Mouse (Mus musculus) lung, postnatal 0 days (tissue): ENCODE results near the gene Leng1. TPM values are rescaled to one million over a fixed set of nuclear protein-coding genes. Genes with fewer than 3 reads are reported as not detected.

Source experiments
- ATAC-seq: fragments of 200-750 bp; cut with Nextera tagmentation; 2 replicates; pipeline ENCODE4 v1.8.0; 2017; ENCODE audit warnings: moderate library complexity
- DNase-seq: peaks from one replicate; pipeline ENCODE4 v3.0.0-alpha.2; 2016; ENCODE audit warnings: low spot score
- H3K27ac ChIP-seq: fragments of 300-500 bp; sonication (generic); 2 replicates; pipeline ENCODE4 v1.5.1; 2014; ENCODE audit warnings: antibody characterized with exemption, mild to moderate bottlenecking, low read length, mixed read lengths
- H3K27me3 ChIP-seq: fragments of 300-500 bp; sonication (generic); replicated peaks from 2 replicates; pipeline ENCODE4 v1.6.1; 2014; ENCODE audit warnings: low read length, mixed read lengths; ENCODE audit not compliant: insufficient read depth
- H3K36me3 ChIP-seq: fragments of 300-500 bp; sonication (generic); 2 replicates; pipeline ENCODE4 v1.6.1; 2014; ENCODE audit warnings: low read length, mixed read lengths; ENCODE audit not compliant: insufficient read depth
- H3K4me1 ChIP-seq: fragments of 300-500 bp; sonication (generic); 2 replicates; pipeline ENCODE4 v1.6.1; 2014; ENCODE audit warnings: antibody characterized with exemption, low read depth, low read length, mixed read lengths; ENCODE audit not compliant: insufficient read depth
- H3K4me2 ChIP-seq: fragments of 300-500 bp; sonication (generic); replicated peaks from 2 replicates; pipeline ENCODE4 v1.6.1; 2014; ENCODE audit warnings: low read depth, mild to moderate bottlenecking, low read length, moderate library complexity, mixed read lengths
- H3K4me3 ChIP-seq: fragments of 300-500 bp; sonication (generic); 2 replicates; pipeline ENCODE4 v1.5.1; 2014; ENCODE audit warnings: low read depth, low read length
- H3K9ac ChIP-seq: fragments of 300-500 bp; sonication (generic); replicated peaks from 2 replicates; pipeline ENCODE4 v1.6.1; 2014; ENCODE audit warnings: low read depth, mild to moderate bottlenecking
- H3K9me3 ChIP-seq: fragments of 300-500 bp; sonication (generic); 2 replicates; pipeline ENCODE4 v1.6.1; 2016; ENCODE audit warnings: low read length, mixed read lengths
- CTCF ChIP-seq: IDR thresholded peaks from 2 replicates; pipeline ENCODE4 v1.5.1; 2016; ENCODE audit warnings: antibody characterized with exemption, mild to moderate bottlenecking
- EP300 ChIP-seq: IDR thresholded peaks from 2 replicates; pipeline ENCODE4 v1.6.1; 2016; ENCODE audit warnings: antibody characterized with exemption, mild to moderate bottlenecking, control low read depth
- WGBS: fragments of 180-500 bp; shearing (Covaris S2); extraction: QIAGEN DNeasy Blood & Tissue Kit; methylation state at CpG from one replicate; pipeline ENCODE4 v1.1.7; 2014; 5-methylcytosine and 5-hydroxymethylcytosine counted together
- microRNA-seq: library from miRNA; unstranded; fragments of <30 nt; microRNA quantifications from one replicate; pipeline ENCODE4, GENCODE M21; 2016
- polyA plus RNA-seq: library from polyadenylated mRNA; unstranded; fragments of >200 nt; fragmentation: Nextera tagmentation; extraction: Ambion mirVana; gene quantifications from 2 replicates; pipeline ENCODE4 v1.2.1, GENCODE M21; 2015

The Leng1 gene
- polyA plus RNA-seq, 1 experiment from 2014 or later, result 16.0 TPM

GRCm38 (mm10) chr7:3610437-3610836 is 55.2 kb downstream of the Leng1 start:
- no peaks in the 10 kb centered on the region for H3K9me3 ChIP-seq
- TF ChIP-seq EP300 (no peak), CTCF (no peak)
- no peak overlapping the region for H3K4me3 ChIP-seq
- H3K27me3 ChIP-seq, result no peaks in the 10 kb centered on the region
- H3K9ac ChIP-seq, result no peak overlapping the region
- H3K4me1 ChIP-seq, result no peaks in the 10 kb centered on the region
- no peak for ATAC-seq
- no peak overlapping the region for H3K27ac ChIP-seq
- WGBS, result 58% methylated on average over 3 of the region's 3 CpGs
- DNase-seq, result no peak
- H3K4me2 ChIP-seq, result no peak overlapping the region
- no peaks in the 10 kb centered on the region for H3K36me3 ChIP-seq

Small RNA genes within 50 kb of the gene (microRNA-seq; reads per million reads assigned to microRNA genes)
- gene Mir3572, result 1.5 reads per million

Other genes starting within 250 kb of the Leng1 start
- gene Cacng6, start 241.6 kb downstream of the Leng1 start, polyA plus RNA-seq, result not detected in 2 replicates
- 0.10 and 0.36 TPM in 2 replicates for gene Tarm1, start 163.2 kb downstream of the Leng1 start, polyA plus RNA-seq
- 0.11 and 0.14 TPM in 2 replicates for gene Oscar, start 49.7 kb downstream of the Leng1 start, polyA plus RNA-seq
- gene Ndufa3, start 48.5 kb downstream of the Leng1 start, polyA plus RNA-seq, result 443 and 505 TPM in 2 replicates
- 16.3 and 16.7 TPM in 2 replicates for gene Tfpt, start 35.9 kb downstream of the Leng1 start, polyA plus RNA-seq
- gene Prpf31, start 35.9 kb downstream of the Leng1 start, polyA plus RNA-seq, result 36.6 and 39.0 TPM in 2 replicates
- gene Cnot3, start 20.6 kb downstream of the Leng1 start, polyA plus RNA-seq, result 23.9 and 24.4 TPM in 2 replicates
- gene Tmc4, start 11.7 kb upstream of the Leng1 start, polyA plus RNA-seq, result 60.3 and 69.0 TPM in 2 replicates
- 155 and 158 TPM in 2 replicates for gene Tsen34, start 27.0 kb upstream of the Leng1 start, polyA plus RNA-seq
- 39.1 and 43.8 TPM in 2 replicates for gene Mboat7, start 27.7 kb upstream of the Leng1 start, polyA plus RNA-seq
- 1,058 and 1,064 TPM in 2 replicates for gene Rps9, start 38.2 kb upstream of the Leng1 start, polyA plus RNA-seq
- gene Pirb, start 54.6 kb upstream of the Leng1 start, polyA plus RNA-seq, result 4.7 and 5.3 TPM in 2 replicates
- gene Gm15448, start 159.8 kb upstream of the Leng1 start, polyA plus RNA-seq, result 0.25 and 0.41 TPM in 2 replicates
- 2.2 and 2.4 TPM in 2 replicates for gene Pira2, start 179.2 kb upstream of the Leng1 start, polyA plus RNA-seq
- gene Gm14548, start 232.3 kb upstream of the Leng1 start, polyA plus RNA-seq, result 1.3 and 1.6 TPM in 2 replicates
- 1.2 and 1.6 TPM in 2 replicates for gene Lilra6, start 249.7 kb upstream of the Leng1 start, polyA plus RNA-seq